Mouse (Mus musculus) spleen, adult 2 months (tissue): ENCODE data around the gene 1700013G24Rik.

Source experiments
- CTCF ChIP-seq: fragments of 200-500 bp; IDR thresholded peaks from 2 replicates; pipeline ENCODE4 v1.5.1; 2011; ENCODE audit warnings: mild to moderate bottlenecking, inconsistent platforms; ENCODE audit not compliant: insufficient read depth, insufficient read length, insufficient replicate concordance; ENCODE audit errors: extremely low read depth
- POLR2A ChIP-seq: fragments of 200-500 bp; IDR thresholded peaks from 2 replicates; pipeline ENCODE4 v1.6.1; 2011; ENCODE audit warnings: low read depth, low read length, inconsistent platforms

DNA sequence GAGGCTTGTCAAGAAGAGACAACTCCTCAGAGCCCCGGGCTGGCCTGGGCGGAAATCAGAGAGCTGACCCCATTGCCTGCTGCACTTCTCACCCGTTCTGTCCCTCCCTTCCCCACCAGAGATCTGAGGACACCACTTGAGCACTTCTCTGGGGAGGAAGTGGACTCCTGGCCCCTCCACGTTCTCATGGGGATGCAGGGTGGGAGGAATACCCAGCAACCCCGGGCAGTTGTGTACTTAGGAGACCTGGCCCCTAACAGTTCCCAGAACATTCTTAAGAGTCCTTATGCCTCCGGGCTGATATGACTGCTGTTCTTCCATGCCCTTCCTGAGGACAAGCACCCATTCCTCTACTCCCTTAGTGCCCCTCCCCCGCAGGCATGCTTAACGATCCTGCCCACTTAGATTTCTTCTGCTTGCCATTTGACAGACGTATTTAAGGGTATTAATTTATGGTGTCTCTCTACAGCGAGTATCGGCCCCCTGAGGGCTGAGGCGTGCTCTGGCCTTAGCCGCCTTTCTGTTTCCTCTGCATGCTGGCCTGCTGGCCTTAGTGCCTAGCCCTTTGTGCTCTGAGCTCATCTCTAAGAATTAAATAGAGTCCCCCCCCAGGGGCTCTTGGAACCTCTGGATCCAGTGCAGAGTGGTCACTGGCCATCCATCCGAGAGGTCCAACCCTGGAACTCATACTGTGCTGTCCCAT lies 32.3 kb downstream of the 1700013G24Rik start:
- TF ChIP-seq CTCF, result no peak
- no peak for TF ChIP-seq POLR2A
